Mouse (Mus musculus): ENCODE data around the gene Grsf1. TPM values are rescaled to one million over a fixed set of nuclear protein-coding genes. Genes with fewer than 3 reads are reported as not detected.

Grsf1 gene
- total RNA-seq (2023; ENCODE audit: inconsistent age), result 43.9 to 51.5 TPM (median 44.9 TPM) in 4 replicates

GRCm38 (mm10) chr5:88675443-88676387 lies at the start of gene Grsf1:
Gene Grsf1, minus strand, starts transcription at chr5:88676171.

GRCm38 (mm10) chr5:88720116-88721002 lies 44.4 kb upstream of the Grsf1 start, which contains the start of gene Mob1b:
Gene Mob1b, plus strand, starts transcription at chr5:88720855.

Other genes starting within 250 kb of the Grsf1 start
- gene Ambn, start 220.2 kb downstream of the Grsf1 start, total RNA-seq (2023; ENCODE audit: inconsistent age), result not detected in 4 replicates
- not detected in 4 replicates for gene Enam, start 188.2 kb downstream of the Grsf1 start, total RNA-seq (2023; ENCODE audit: inconsistent age)
- gene Jchain, start 148.3 kb downstream of the Grsf1 start, total RNA-seq (2023; ENCODE audit: inconsistent age), result 115 to 167 TPM (median 137 TPM) in 4 replicates
- 34.1 to 35.3 TPM (median 34.7 TPM) in 4 replicates for gene Utp3, start 121.7 kb downstream of the Grsf1 start, total RNA-seq (2023; ENCODE audit: inconsistent age)
- gene Rufy3, start 111.1 kb downstream of the Grsf1 start, total RNA-seq (2023; ENCODE audit: inconsistent age), result 24.5 to 32.9 TPM (median 30.3 TPM) in 4 replicates
- gene Mob1b, start 44.7 kb upstream of the Grsf1 start, total RNA-seq (2023; ENCODE audit: inconsistent age), result 20.5 to 23.3 TPM (median 21.4 TPM) in 4 replicates
- gene Dck, start 88.8 kb upstream of the Grsf1 start, total RNA-seq (2023; ENCODE audit: inconsistent age), result 27.0 to 29.5 TPM (median 28.2 TPM) in 4 replicates
- gene Slc4a4, start 210.6 kb upstream of the Grsf1 start, total RNA-seq (2023; ENCODE audit: inconsistent age), result not detected in 4 replicates

Data from B cell, adult (primary cell).